ENCODE assay signal across 7 mouse cellular contexts in the genomic region with DNA sequence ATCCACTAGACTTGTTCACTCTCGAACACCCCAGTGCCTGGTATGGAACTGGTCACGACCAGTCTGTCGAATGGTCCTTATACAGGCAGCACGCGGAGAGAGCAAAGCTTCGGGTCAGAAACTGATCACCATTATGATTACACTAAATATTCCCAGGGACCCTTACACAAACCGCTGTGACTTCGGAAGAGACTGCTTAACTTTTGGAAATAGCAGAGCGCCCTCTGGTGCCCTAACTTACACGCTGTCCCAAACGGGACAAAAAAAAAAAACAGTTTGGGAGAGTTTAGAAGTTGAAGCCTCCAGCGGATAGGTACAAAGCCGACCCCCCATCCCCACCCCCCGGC. TPM values are rescaled to one million over a fixed set of nuclear protein-coding genes. Genes with fewer than 3 reads are reported as not detected.
A peak's percentile ranks its signal among the peaks of the same experiment; 100 is the strongest.
DNase-seq lines count a peak whose midpoint lies in the region; ATAC-seq and TF ChIP-seq lines count a peak whose summit lies in the region.

No protein-coding gene starts in this region.

- H3K27ac ChIP-seq in embryonic facial prominence, embryonic 10.5 days (replicated peaks): no peak overlapping the region
- peak overlapping the region; percentile 98; the same call in 1 of the 2 replicates for H3K27ac ChIP-seq in heart, postnatal 0 days (ENCODE audit: low read depth)
- H3K27ac ChIP-seq in lung, postnatal 0 days (ENCODE audit: low read length): peak overlapping the region; percentile 82

- WGBS in embryonic facial prominence, embryonic 10.5 days: 4% methylated on average over 14 of the region's 14 CpGs
- WGBS in heart, postnatal 0 days: 7% methylated on average over 14 of the region's 14 CpGs
- WGBS in lung, postnatal 0 days: 5% methylated on average over 14 of the region's 14 CpGs

- peak; percentile 60 for TF ChIP-seq CTCF in heart, postnatal 0 days (IDR thresholded peaks at IDR 0.05; ENCODE audit: low read depth)
- TF ChIP-seq CTCF in lung, postnatal 0 days (IDR thresholded peaks at IDR 0.05): peak; percentile 75

- no peak for ATAC-seq in heart, postnatal 0 days (ENCODE audit: insufficient read depth, low read depth)
- ATAC-seq in lung, postnatal 0 days: no peak

- H3K4me1 ChIP-seq in embryonic facial prominence, embryonic 10.5 days: peaks cover 16% of the 10 kb centered on the region
- peaks cover 39% of the 10 kb centered on the region for H3K4me1 ChIP-seq in heart, postnatal 0 days (ENCODE audit: control insufficient read depth, insufficient read depth)
- H3K4me1 ChIP-seq in lung, postnatal 0 days (ENCODE audit: insufficient read depth, low read depth, low read length): peaks cover 34% of the 10 kb centered on the region

- H3K4me2 ChIP-seq in heart, postnatal 0 days (ENCODE audit: low read depth, low read length): peak overlapping the region; percentile 36
- H3K4me2 ChIP-seq in lung, postnatal 0 days (replicated peaks; ENCODE audit: low read depth, low read length): peak overlapping the region; percentile 39

- TF ChIP-seq EP300 in heart, postnatal 0 days (IDR thresholded peaks at IDR 0.05; ENCODE audit: low read depth): no peak
- TF ChIP-seq EP300 in lung, postnatal 0 days (IDR thresholded peaks at IDR 0.05): no peak

- H3K9ac ChIP-seq in heart, postnatal 0 days (replicated peaks; ENCODE audit: low read depth, low read length): no peak overlapping the region
- H3K9ac ChIP-seq in lung, postnatal 0 days (replicated peaks; ENCODE audit: low read depth): peak overlapping the region; percentile 19; the same call in 1 of the 2 replicates

- H3K27me3 ChIP-seq in embryonic facial prominence, embryonic 10.5 days (replicated peaks; ENCODE audit: low read depth, poor library complexity, severe bottlenecking): peaks cover 80% of the 10 kb centered on the region
- no peaks in the 10 kb centered on the region for H3K27me3 ChIP-seq in heart, postnatal 0 days (ENCODE audit: control insufficient read depth, insufficient read depth, low read length)
- H3K27me3 ChIP-seq in lung, postnatal 0 days (replicated peaks; ENCODE audit: insufficient read depth, low read length): no peaks in the 10 kb centered on the region

- DNase-seq in CD8-positive naive resting alpha-beta T cell, adult 2 months (ENCODE audit: low read depth in 2 of 2, low spot score in 2 of 2): peak; percentile 33 to 61
- peak; percentile 71 to 92 for DNase-seq in adrenal gland, adult (ENCODE audit: inconsistent age in 2 of 2, low spot score in 1 of 2)
- peak; percentile 72 for DNase-seq in embryonic facial prominence, embryonic 10.5 days (ENCODE audit: low spot score)
- DNase-seq in heart, postnatal 0 days (ENCODE audit: low spot score): peak; percentile 83
- DNase-seq in kidney, postnatal 25 days: peak; percentile 72 to 86
- peak; percentile 88 for DNase-seq in lung, postnatal 0 days (ENCODE audit: low spot score)
- DNase-seq in right cerebral cortex, postnatal 14 days: peak; percentile 68

- H3K4me3 ChIP-seq in embryonic facial prominence, embryonic 10.5 days: peak overlapping the region; percentile 51
- H3K4me3 ChIP-seq in heart, postnatal 0 days (ENCODE audit: low read depth, low read length): peak overlapping the region; percentile 17; the same call in 1 of the 2 replicates
- no peak overlapping the region; the same call in 1 of the 2 replicates for H3K4me3 ChIP-seq in lung, postnatal 0 days (ENCODE audit: low read depth, low read length)

- H3K9me3 ChIP-seq in embryonic facial prominence, embryonic 10.5 days: no peaks in the 10 kb centered on the region
- H3K9me3 ChIP-seq in heart, postnatal 0 days (replicated peaks; ENCODE audit: control insufficient read depth, low read length): no peaks in the 10 kb centered on the region
- H3K9me3 ChIP-seq in lung, postnatal 0 days (ENCODE audit: low read length): no peaks in the 10 kb centered on the region

- no peaks in the 10 kb centered on the region for H3K36me3 ChIP-seq in embryonic facial prominence, embryonic 10.5 days (replicated peaks)
- H3K36me3 ChIP-seq in heart, postnatal 0 days (replicated peaks; ENCODE audit: control insufficient read depth, insufficient read depth, low read length): peaks cover 46% of the 10 kb centered on the region
- peaks cover 14% of the 10 kb centered on the region; the same call in 1 of the 2 replicates for H3K36me3 ChIP-seq in lung, postnatal 0 days (ENCODE audit: insufficient read depth, low read length)

RNA-seq across cellular contexts. Expression of gene Cavin1, which starts 11.2 kb away (rescaled TPM):
- polyA plus RNA-seq in embryonic facial prominence, embryonic 10.5 days (2016; fragmentation: Nextera tagmentation; extraction: Ambion mirVana): 20.6 and 23.5 TPM in 2 replicates
- 274 and 305 TPM in 2 replicates for total RNA-seq in heart, postnatal 0 days (2014; rRNA removed; ENCODE audit: low replicate concordance)
- polyA plus RNA-seq in heart, postnatal 0 days (2015; fragmentation: Nextera tagmentation; extraction: Ambion mirVana): 401 and 442 TPM in 2 replicates
- polyA plus RNA-seq in lung, postnatal 0 days (2015; fragmentation: Nextera tagmentation; extraction: Ambion mirVana): 692 and 736 TPM in 2 replicates

RNA-seq across cellular contexts. Expression of gene Stat3, which starts 20.1 kb away (rescaled TPM):
- 22.5 and 22.8 TPM in 2 replicates for polyA plus RNA-seq in embryonic facial prominence, embryonic 10.5 days (2016; fragmentation: Nextera tagmentation; extraction: Ambion mirVana)
- 105 and 128 TPM in 2 replicates for total RNA-seq in heart, postnatal 0 days (2014; rRNA removed; ENCODE audit: low replicate concordance)
- 53.5 and 65.7 TPM in 2 replicates for polyA plus RNA-seq in heart, postnatal 0 days (2015; fragmentation: Nextera tagmentation; extraction: Ambion mirVana)
- 100 and 120 TPM in 2 replicates for polyA plus RNA-seq in lung, postnatal 0 days (2015; fragmentation: Nextera tagmentation; extraction: Ambion mirVana)

RNA-seq across cellular contexts. Expression of gene Atp6v0a1, which starts 49.8 kb away (rescaled TPM):
- 30.1 and 30.5 TPM in 2 replicates for polyA plus RNA-seq in embryonic facial prominence, embryonic 10.5 days (2016; fragmentation: Nextera tagmentation; extraction: Ambion mirVana)
- total RNA-seq in heart, postnatal 0 days (2014; rRNA removed; ENCODE audit: low replicate concordance): 57.0 and 57.1 TPM in 2 replicates
- 49.2 and 50.3 TPM in 2 replicates for polyA plus RNA-seq in heart, postnatal 0 days (2015; fragmentation: Nextera tagmentation; extraction: Ambion mirVana)
- 51.3 and 57.2 TPM in 2 replicates for polyA plus RNA-seq in lung, postnatal 0 days (2015; fragmentation: Nextera tagmentation; extraction: Ambion mirVana)

Comparison
In these comparisons a context has a peak if more than half of its experiments do, and no peak if none do; other contexts are left out.
1. RNA of gene Cavin1, which starts 11.2 kb away (polyA plus RNA-seq): 692 to 736 TPM in lung, postnatal 0 days and 401 to 442 TPM in heart, postnatal 0 days; 20.6 to 23.5 TPM in embryonic facial prominence, embryonic 10.5 days; every median in the first group is over 10 times any median in the second.
2. Peak in every context shown above with its lines, with median percentiles within 50 percentile points of each other: DNase-seq.